ENCODE assay signal across 8 mouse cellular contexts in the genomic region with DNA sequence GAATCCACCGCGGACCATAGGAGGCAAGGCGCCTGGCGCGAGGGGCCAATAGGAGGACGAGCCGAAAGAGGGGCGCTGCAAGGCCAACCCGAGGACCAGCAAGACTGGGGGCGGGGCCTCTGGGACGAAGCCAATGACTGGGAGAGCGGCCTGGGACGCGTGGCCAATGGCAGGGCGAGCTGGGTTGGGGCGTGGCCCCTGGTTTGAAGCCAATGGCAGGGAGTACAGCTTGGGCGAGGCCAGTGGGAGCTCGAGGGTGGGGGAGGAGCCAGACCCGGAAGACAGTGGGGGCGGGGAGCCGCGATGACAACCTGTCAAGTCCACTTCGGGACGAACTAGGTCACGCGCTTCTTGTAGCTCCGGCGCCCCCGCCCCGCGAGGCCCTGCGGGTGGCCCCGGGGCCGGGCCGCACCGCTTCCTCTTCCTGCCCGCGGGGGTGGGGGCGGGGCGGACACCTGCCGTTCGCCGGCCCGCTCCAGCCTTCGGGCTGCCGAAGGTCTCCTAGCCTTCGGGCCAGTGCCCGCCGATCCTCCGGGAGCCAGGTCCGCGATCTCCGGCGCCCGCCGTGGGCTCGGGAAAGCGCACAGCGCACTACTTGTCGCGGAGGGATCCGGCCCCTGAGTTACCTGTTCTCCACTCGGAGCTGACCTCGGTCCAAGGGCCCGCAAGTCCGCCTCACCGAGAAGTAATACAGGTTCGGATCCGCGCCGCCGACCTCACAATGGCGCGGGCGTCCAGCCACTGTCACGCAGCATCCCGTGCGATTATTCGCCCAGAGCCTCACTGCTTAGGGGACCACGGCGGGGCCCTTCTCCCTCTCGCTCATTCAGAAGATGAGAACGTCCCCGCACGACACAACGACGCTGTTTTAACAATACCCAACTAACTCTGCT. TPM values are rescaled to one million over a fixed set of nuclear protein-coding genes. Genes with fewer than 3 reads are reported as not detected.
DNase-seq lines count a peak whose midpoint lies in the region; ATAC-seq and TF ChIP-seq lines count a peak whose summit lies in the region.

No protein-coding gene starts in this region.

- H3K4me3 ChIP-seq in cortical plate, adult 2 months (ENCODE audit: insufficient read depth, low read length): peak overlapping the region; percentile 51
- peak overlapping the region; percentile 97 for H3K4me3 ChIP-seq in megakaryocyte, embryonic 14.5 days (replicated peaks)

- TF ChIP-seq POLR2A in cortical plate, adult 2 months (IDR thresholded peaks at IDR 0.05; ENCODE audit: extremely low read depth, insufficient read depth, low read length): peak; percentile 38; the same call in 1 of the 2 replicates

- no peak for TF ChIP-seq CTCF in cortical plate, adult 2 months (IDR thresholded peaks at IDR 0.05; ENCODE audit: extremely low read depth, insufficient read depth, low read length)

- DNase-seq in gastrocnemius, adult 8-10 months (ENCODE audit: low spot score in 2 of 2): peak; percentile 99 to 100
- peak; percentile 79 for DNase-seq in hindlimb bud, embryonic 11.5 days (ENCODE audit: extremely low spot score, low read depth, low spot score)
- peak; percentile 98 to 99 for DNase-seq in left cerebral cortex, adult 8-10 months (ENCODE audit: low spot score in 2 of 2)
- DNase-seq in right cerebral cortex, postnatal 10 days (ENCODE audit: low spot score in 2 of 2): peak; percentile 100
- peak; percentile 99 for DNase-seq in urinary bladder, postnatal 25 days (ENCODE audit: low spot score)

- no peaks in the 10 kb centered on the region for H3K27me3 ChIP-seq in megakaryocyte, embryonic 14.5 days (replicated peaks)

- H3K4me1 ChIP-seq in cortical plate, adult 2 months (ENCODE audit: control insufficient read depth, insufficient read depth, low read length): no peaks in the 10 kb centered on the region
- peaks cover 60% of the 10 kb centered on the region for H3K4me1 ChIP-seq in megakaryocyte, embryonic 14.5 days

- ATAC-seq in activated CD4-positive, CD25-positive, alpha-beta regulatory T cell, adult 4 months: peak; percentile 98

- no peaks in the 10 kb centered on the region for H3K9me3 ChIP-seq in megakaryocyte, embryonic 14.5 days

- peaks cover 3% of the 10 kb centered on the region for H3K36me3 ChIP-seq in megakaryocyte, embryonic 14.5 days (replicated peaks; ENCODE audit: low read length)

- peak overlapping the region; percentile 99 for H3K27ac ChIP-seq in cortical plate, adult 2 months (ENCODE audit: insufficient read depth, low read length)

RNA-seq across cellular contexts. Expression of a gene that starts 13.9 kb away (rescaled TPM):
- polyA plus RNA-seq in activated CD4-positive, CD25-positive, alpha-beta regulatory T cell, adult 4 months (2017; shearing (Covaris generic)): not detected
- polyA plus RNA-seq in cortical plate, adult 2 months (2012; rRNA removed): 0.08 and 0.21 TPM in 2 replicates
- total RNA-seq in gastrocnemius, adult 8-10 months (2022): under 1 TPM in 2 of 4 experiments, not detected in 2; 0.17 to 0.29 TPM
- under 1 TPM in 1 of 4 experiments, not detected in 3; 0.17 TPM for total RNA-seq in left cerebral cortex, adult 8-10 months (2022)
- not detected in 2 replicates for polyA plus RNA-seq in megakaryocyte, embryonic 14.5 days (2012; ENCODE audit: insufficient read depth, low replicate concordance)

RNA-seq across cellular contexts. Expression of a gene that starts 31.2 kb away (rescaled TPM):
- 10 to 100 TPM; 26.0 to 27.7 TPM for polyA plus RNA-seq in activated CD4-positive, CD25-positive, alpha-beta regulatory T cell, adult 4 months (2017; shearing (Covaris generic))
- polyA plus RNA-seq in cortical plate, adult 2 months (2012; rRNA removed): 37.7 and 38.3 TPM in 2 replicates
- total RNA-seq in gastrocnemius, adult 8-10 months (2022): 10 to 100 TPM; 36.8 to 51.8 (median 38.1) TPM
- 10 to 100 TPM; 59.1 to 77.3 (median 64.4) TPM for total RNA-seq in left cerebral cortex, adult 8-10 months (2022)
- 2.2 and 7.1 TPM in 2 replicates for polyA plus RNA-seq in megakaryocyte, embryonic 14.5 days (2012; ENCODE audit: insufficient read depth, low replicate concordance)

Comparison
In these comparisons a context has a peak if more than half of its experiments do, and no peak if none do; other contexts are left out.
1. Peak in every context shown above with its lines: DNase-seq, ATAC-seq, H3K4me3 ChIP-seq and H3K27ac ChIP-seq.